Mouse (Mus musculus) cortical plate, adult 2 months (tissue): ENCODE results near the gene Rcbtb2. TPM values are rescaled to one million over a fixed set of nuclear protein-coding genes. Genes with fewer than 3 reads are reported as not detected.
A peak's percentile ranks its signal among the peaks of the same experiment; 100 is the strongest.

Experiments
- H3K27ac ChIP-seq: fragments of 200-500 bp; 2 replicates; pipeline ENCODE4 v1.5.1; 2012; ENCODE audit warnings: low read length, control low read depth, inconsistent platforms; ENCODE audit not compliant: insufficient read depth
- H3K4me1 ChIP-seq: fragments of 200-500 bp; 2 replicates; pipeline ENCODE4 v1.6.1; 2011; ENCODE audit warnings: low read length; ENCODE audit not compliant: control insufficient read depth, insufficient read depth
- H3K4me3 ChIP-seq: fragments of 200-500 bp; 2 replicates; pipeline ENCODE4 v1.5.1; 2011; ENCODE audit warnings: mild to moderate bottlenecking, low read length, control low read depth; ENCODE audit not compliant: insufficient read depth
- CTCF ChIP-seq: fragments of 200-500 bp; IDR thresholded peaks from 2 replicates; pipeline ENCODE4 v1.5.1; 2011; ENCODE audit warnings: mild to moderate bottlenecking, control low read depth, low read length; ENCODE audit not compliant: insufficient read depth; ENCODE audit errors: extremely low read depth
- POLR2A ChIP-seq: fragments of 200-500 bp; IDR thresholded peaks from 2 replicates; pipeline ENCODE4 v1.6.1; 2011; ENCODE audit warnings: mild to moderate bottlenecking, low read length, control low read depth; ENCODE audit not compliant: insufficient read depth; ENCODE audit errors: extremely low read depth
- polyA plus RNA-seq: library from polyadenylated mRNA; depleted of rRNA; stranded (reverse); fragments of >200 nt; gene quantifications from 2 replicates; pipeline ENCODE4 v1.2.3, GENCODE M21; 2012

The Rcbtb2 gene
- polyA plus RNA-seq, 1 experiment: 22.9 TPM

DNA sequence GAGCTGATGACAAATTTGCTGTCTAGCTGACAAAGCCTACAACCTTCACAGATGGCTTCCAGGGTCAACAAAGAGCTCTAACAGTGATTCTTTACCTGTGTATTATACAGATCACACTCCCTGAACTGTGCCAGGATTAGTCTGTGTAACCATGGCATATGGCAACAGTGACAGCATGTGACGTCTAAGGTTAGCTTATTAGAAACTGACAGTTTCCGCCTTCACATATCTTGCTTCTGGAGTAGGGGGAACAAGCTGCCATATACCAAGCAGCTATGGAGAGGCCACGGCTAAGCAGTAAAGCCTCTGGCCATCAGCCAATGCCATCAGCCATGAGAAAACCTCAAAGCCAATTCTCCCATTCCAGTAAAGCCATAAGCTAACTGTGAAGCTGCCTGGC is 103.5 kb downstream of the Rcbtb2 start:
- TF ChIP-seq POLR2A (no peak), CTCF (no peak)
- Histone ChIP-seq H3K4me1 (no peaks in the 10 kb centered on the region), H3K27ac (no peak overlapping the region), H3K4me3 (no peak overlapping the region)

DNA sequence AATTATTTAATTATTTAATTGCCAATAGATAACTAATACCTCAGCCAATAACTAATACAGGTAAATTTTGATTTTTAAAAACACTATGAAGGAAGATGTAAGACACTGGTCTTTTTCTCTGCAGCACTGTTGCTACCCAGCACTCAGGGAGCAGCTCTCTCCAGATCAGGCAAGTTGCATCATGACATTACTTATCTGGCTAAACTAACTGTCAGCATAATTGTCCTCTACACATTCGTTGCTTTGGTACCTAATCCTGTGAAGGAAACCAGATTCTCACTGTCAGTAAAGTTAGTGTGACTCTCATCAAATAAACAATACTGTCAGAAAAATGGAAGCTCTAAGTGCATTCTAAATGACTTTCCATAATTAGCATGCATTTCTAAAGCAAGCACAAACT is 104.0 kb downstream of the Rcbtb2 start:
- TF ChIP-seq POLR2A (no peak), CTCF (no peak)
- Histone ChIP-seq H3K27ac (no peak overlapping the region), H3K4me1 (no peaks in the 10 kb centered on the region), H3K4me3 (no peak overlapping the region)

DNA sequence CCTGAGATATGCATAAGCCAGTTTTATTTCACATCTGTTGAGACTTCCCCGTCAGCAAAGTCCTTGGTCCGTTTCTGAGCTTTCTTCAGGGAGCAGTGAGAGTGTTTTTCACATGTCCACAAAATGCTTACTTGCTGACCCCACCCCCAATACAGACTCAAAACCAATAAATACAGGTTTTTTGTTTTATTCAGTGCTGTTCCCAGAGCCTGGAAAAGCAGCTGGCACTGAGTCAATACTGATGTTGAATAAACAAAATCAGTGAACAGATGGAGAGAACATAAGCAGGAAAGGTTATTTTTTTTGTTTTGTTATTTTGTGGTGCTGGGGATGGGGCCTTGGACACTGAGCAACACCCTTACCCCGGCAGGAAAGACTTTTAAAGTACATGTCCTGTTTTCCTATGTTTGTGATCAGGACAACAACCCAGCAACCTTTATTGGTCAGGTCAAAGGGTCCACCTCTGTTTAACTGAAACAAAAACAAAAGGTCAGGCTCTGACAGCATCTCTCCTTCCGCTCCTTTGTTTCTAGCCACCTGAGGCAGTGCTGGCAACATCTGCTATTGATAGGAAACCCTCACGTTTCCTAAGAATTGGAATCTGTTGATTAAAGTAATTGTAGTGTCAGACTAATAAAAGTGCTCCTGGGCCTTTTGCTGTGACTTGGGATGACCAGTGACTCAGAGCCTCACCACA is 108.6 kb downstream of the Rcbtb2 start:
- Histone ChIP-seq H3K27ac (no peak overlapping the region), H3K4me1 (no peaks in the 10 kb centered on the region), H3K4me3 (no peak overlapping the region)
- TF ChIP-seq CTCF (no peak), POLR2A (no peak)

DNA sequence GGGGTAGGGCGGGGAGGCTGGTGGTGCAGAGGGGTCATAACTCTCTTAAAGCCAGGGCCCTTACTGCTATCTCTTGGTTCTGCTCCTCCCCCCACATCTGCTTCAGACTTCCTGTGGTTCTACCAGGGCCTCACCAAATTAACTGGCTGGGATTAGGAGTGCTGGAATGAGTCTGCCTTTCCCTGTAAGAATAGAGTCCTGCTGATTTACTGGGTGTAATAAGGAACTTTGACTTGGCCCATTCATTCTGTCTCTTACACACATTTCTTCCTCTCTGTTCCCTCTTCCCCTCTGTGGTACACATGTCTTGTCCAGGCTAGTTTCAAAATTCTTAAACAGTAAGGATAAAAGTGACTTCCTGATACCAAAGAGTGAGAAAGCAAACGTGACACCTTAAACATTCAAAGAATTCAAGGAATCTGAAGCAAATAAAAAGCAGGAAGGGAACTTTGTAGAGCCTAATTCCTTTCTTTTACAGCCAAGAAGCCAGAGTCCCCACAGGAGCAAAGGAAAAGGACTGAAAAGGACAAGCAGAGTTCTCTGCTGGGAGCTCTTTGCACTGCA is 111.7 kb downstream of the Rcbtb2 start:
- H3K4me3 ChIP-seq: no peak overlapping the region
- peak overlapping the region; percentile 47; the same call in 1 of the 2 replicates for H3K27ac ChIP-seq
- TF ChIP-seq POLR2A: no peak
- TF ChIP-seq CTCF: no peak
- no peaks in the 10 kb centered on the region for H3K4me1 ChIP-seq

DNA sequence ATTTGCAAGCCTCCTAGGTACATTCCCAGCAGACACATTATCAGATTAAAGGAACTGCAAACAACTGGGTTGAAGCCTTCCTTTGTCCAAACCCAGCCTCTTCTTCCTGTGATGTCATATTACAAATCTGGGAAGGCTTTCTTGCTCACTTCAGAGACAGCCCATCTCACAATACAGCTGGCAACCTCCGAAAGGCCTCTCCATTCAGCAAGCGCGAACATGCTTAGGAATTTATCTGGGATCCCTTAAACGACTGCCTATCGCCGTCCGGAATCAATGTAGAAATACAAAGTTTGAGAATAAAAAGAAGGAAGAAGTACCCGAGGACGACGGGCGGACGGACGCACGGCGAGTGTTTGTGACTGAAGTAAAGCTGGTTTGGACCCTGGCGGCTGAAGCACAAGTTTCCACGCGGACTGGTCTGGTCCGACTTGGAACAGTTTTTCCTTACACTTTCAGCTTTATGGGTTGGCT is 115.0 kb downstream of the Rcbtb2 start, which contains the start of gene Lpar6:
TSS of gene Lpar6 (plus strand) at position 48 of the 474 bp plus-strand sequence.
- Histone ChIP-seq H3K27ac (peak within 1 kb of the TSS; percentile 27; the same call in 1 of the 2 replicates), H3K4me1 (no peaks in the 10 kb centered on the region), H3K4me3 (peak within 1 kb of the TSS; percentile 43)
- TF ChIP-seq POLR2A (peak; percentile 63; the same call in 1 of the 2 replicates), CTCF (no peak)

DNA sequence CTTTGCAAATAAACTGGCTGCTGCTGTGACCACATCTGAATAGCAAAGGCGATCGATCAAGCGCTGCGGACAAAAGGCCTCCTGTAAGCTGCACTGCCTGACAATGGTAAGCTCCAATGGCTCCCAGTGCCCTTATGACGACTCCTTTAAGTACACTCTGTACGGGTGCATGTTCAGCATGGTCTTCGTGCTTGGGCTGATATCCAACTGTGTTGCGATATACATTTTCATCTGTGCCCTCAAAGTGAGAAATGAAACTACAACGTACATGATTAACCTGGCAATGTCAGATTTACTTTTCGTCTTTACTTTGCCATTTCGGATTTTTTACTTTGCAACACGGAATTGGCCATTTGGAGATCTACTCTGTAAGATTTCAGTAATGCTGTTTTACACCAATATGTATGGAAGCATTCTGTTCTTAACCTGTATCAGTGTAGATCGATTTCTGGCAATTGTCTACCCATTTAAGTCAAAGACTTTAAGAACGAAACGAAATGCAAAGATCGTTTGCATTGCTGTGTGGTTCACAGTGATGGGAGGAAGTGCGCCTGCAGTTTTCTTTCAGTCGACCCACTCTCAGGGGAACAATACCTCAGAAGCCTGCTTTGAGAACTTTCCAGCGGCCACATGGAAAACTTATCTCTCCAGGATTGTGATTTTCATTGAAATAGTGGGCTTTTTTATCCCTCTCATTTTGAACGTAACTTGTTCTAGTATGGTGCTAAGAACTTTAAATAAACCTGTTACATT is 115.8 kb downstream of the Rcbtb2 start:
- H3K27ac ChIP-seq: peak overlapping the region; percentile 51; the same call in 1 of the 2 replicates
- no peaks in the 10 kb centered on the region for H3K4me1 ChIP-seq
- H3K4me3 ChIP-seq: peak overlapping the region; percentile 43
- TF ChIP-seq CTCF (no peak), POLR2A (no peak)

DNA sequence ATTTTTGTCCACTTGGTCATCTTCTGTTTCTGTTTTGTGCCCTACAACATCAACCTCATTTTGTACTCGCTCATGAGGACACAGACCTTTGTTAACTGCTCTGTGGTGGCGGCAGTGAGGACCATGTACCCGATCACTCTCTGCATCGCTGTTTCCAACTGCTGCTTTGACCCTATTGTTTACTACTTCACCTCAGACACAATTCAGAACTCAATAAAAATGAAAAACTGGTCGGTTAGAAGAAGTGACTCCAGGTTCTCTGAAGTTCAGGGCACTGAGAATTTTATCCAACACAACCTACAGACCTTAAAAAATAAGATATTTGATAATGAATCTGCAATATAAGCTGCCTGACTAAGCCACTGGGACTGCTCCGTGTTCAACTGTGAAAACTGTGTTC is 116.5 kb downstream of the Rcbtb2 start:
- TF ChIP-seq POLR2A: no peak
- TF ChIP-seq CTCF: no peak
- Histone ChIP-seq H3K4me1 (no peaks in the 10 kb centered on the region), H3K27ac (peak overlapping the region; percentile 51; the same call in 1 of the 2 replicates), H3K4me3 (peak overlapping the region; percentile 43)

DNA sequence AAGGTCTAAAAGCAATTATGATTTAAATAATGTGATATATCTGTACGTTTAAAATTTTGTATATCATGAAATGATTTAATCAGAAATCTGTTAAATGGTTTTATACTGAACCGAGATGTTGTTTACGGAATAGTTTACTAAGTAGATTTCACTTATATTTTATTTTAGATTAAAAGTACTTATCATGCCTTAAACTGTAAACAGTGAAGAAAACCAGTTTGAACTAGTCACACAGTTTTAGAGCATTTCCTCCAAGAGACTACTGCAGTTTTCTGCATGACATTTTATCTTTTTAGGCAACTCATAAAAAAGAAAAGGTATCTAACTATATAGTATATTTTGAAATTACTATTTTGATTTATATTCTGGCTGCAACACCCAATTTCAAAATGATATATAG is 117.0 kb downstream of the Rcbtb2 start:
- TF ChIP-seq POLR2A (no peak), CTCF (no peak)
- Histone ChIP-seq H3K4me1 (no peaks in the 10 kb centered on the region), H3K27ac (no peak overlapping the region), H3K4me3 (no peak overlapping the region; the same call in 1 of the 2 replicates)

DNA sequence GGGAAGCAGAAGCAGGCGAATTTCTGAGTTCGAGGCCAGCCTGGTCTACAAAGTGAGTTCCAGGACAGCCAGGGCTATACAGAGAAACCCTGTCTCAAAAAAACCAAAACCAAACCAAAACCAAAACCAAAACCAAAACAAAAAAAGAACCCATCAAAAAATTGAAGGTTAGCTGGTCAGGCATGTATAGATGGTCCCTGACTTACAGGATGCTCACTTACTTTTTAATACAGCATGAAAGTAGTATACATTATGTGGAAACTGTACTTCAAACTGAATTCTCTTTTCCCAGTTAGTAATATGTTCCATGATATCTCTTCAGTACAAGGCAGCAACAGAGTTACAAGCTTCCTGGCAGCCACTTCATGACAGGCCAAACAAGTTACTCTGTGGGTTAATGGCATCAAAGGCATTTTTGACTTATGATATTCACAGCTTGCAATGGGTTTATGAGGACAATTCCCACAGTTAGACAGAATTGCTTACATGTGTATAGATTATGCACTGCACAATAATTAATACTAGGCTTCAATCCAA is 121.3 kb downstream of the Rcbtb2 start:
- TF ChIP-seq CTCF: no peak
- TF ChIP-seq POLR2A: no peak
- Histone ChIP-seq H3K27ac (no peak overlapping the region), H3K4me3 (no peak overlapping the region), H3K4me1 (no peaks in the 10 kb centered on the region)

DNA sequence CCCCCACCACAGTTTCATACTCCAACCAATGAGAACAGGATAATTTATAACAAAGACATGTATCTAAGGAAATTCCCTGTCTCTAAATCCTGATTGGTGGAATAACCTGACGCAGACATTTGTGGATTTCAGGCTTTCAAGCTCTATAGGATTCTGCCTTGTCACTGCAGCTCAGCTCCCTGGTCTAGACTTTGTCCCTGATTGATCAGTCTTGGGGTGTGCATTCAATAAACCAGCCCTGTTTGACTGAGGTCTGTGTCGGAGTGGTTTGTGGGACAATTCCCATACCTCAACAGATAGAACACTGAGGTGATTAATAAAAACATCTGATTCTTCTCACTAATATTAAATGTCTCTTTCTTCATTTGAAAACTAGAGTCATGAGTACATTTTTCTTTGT is 127.2 kb downstream of the Rcbtb2 start:
- no peak overlapping the region for H3K27ac ChIP-seq
- no peak for TF ChIP-seq POLR2A
- TF ChIP-seq CTCF: no peak

More for the DNA sequence above, 127.2 kb downstream of the Rcbtb2 start:
- H3K4me3 ChIP-seq: no peak overlapping the region
- H3K4me1 ChIP-seq: no peaks in the 10 kb centered on the region; the same call in 1 of the 2 replicates
